Mouse (Mus musculus) liver, embryonic 12.5 days (tissue): ENCODE results near the gene Lhpp. TPM values are rescaled to one million over a fixed set of nuclear protein-coding genes. Genes with fewer than 3 reads are reported as not detected.

ENCODE experiments used
- ATAC-seq: fragments of 200-750 bp; cut with Nextera tagmentation; 2 replicates; pipeline ENCODE4 v1.8.0; 2017; ENCODE audit warnings: moderate number of reproducible peaks, mild to moderate bottlenecking, moderate library complexity
- H3K27ac ChIP-seq: fragments of 300-500 bp; sonication (generic); 2 replicates; pipeline ENCODE4 v1.5.1; 2016; ENCODE audit warnings: mild to moderate bottlenecking
- H3K27me3 ChIP-seq: fragments of 300-500 bp; sonication (generic); replicated peaks from 2 replicates; pipeline ENCODE4 v1.6.1; 2016; ENCODE audit warnings: mild to moderate bottlenecking, moderate library complexity
- H3K36me3 ChIP-seq: fragments of 300-500 bp; sonication (generic); 2 replicates; pipeline ENCODE4 v1.6.1; 2016; ENCODE audit warnings: mild to moderate bottlenecking, moderate library complexity
- H3K4me1 ChIP-seq: fragments of 300-500 bp; sonication (generic); 2 replicates; pipeline ENCODE4 v1.6.1; 2016
- H3K4me2 ChIP-seq: fragments of 300-500 bp; sonication (generic); 2 replicates; pipeline ENCODE4 v1.6.1; 2016; ENCODE audit warnings: mild to moderate bottlenecking, moderate library complexity
- H3K4me3 ChIP-seq: fragments of 300-500 bp; sonication (generic); 2 replicates; pipeline ENCODE4 v1.5.1; 2016; ENCODE audit warnings: mild to moderate bottlenecking, moderate library complexity
- H3K9ac ChIP-seq: fragments of 300-500 bp; sonication (generic); 2 replicates; pipeline ENCODE4 v1.6.1; 2016; ENCODE audit warnings: mild to moderate bottlenecking, moderate library complexity
- H3K9me3 ChIP-seq: fragments of 300-500 bp; sonication (generic); replicated peaks from 2 replicates; pipeline ENCODE4 v1.6.1; 2016; ENCODE audit warnings: mild to moderate bottlenecking, moderate library complexity
- WGBS: fragments of 180-500 bp; shearing (Covaris S2); methylation state at CpG from one replicate; pipeline ENCODE4 v1.1.7; 2016; ENCODE audit not compliant: insufficient replicate concordance; 5-methylcytosine and 5-hydroxymethylcytosine counted together
- polyA plus RNA-seq: library from polyadenylated mRNA; unstranded; fragments of >200 nt; fragmentation: Nextera tagmentation; extraction: Ambion mirVana; gene quantifications from 2 replicates; pipeline ENCODE4 v1.2.1, GENCODE M21; 2016

Lhpp gene
- polyA plus RNA-seq, 1 experiment from 2014 or later, result 9.2 TPM

DNA sequence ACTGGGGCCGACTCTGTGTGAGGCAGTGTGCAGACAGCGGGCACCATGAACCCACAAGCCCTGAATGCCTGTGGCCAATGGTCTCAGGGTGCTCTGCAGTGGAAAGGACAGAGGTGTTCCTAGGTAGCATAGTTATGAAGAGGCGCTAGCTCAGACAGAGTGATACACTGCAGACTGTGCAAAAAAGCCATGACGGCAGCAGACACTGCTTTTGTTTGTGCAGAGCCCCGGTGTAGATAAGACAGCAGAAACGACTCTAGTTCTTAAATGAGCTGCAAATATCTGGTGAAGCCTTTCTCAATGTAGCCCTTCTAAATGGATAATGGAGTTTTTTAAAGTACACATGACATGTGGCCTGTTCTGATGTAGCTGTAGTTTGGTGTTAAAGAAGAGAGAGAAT lies 129.4 kb downstream of the Lhpp start:
- 43% methylated on average over 6 of the region's 6 CpGs for WGBS
- Histone ChIP-seq H3K4me2 (peak overlapping the region; percentile 65), H3K4me1 (peaks cover 83% of the 10 kb centered on the region), H3K36me3 (peaks cover 61% of the 10 kb centered on the region), H3K27me3 (no peaks in the 10 kb centered on the region), H3K9me3 (no peaks in the 10 kb centered on the region), H3K9ac (peak overlapping the region; percentile 72), H3K27ac (peak overlapping the region; percentile 90), H3K4me3 (peak overlapping the region; percentile 40)
- ATAC-seq, result peak; percentile 44

DNA sequence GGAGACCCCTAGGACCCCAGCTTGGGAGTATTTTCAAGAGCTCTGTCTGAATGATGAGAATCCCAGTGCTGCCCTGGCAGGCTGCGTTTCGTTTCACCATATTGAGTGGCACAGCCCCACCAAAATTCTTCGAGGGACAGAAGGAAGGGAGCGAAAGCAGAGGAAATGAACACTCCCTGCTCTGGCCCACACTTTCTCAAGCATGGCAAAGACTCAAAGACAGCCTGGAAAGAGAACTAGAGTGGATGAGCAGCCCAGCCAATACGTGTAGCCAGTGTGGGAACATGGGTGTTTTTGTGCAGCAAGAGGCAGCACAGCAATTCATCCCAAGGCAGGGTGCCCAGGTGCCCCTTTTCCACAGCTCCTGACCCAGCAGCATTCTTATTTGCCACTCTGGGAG lies 132.5 kb downstream of the Lhpp start:
- no peak for ATAC-seq
- Histone ChIP-seq H3K4me3 (no peak overlapping the region), H3K9ac (no peak overlapping the region), H3K4me2 (no peak overlapping the region), H3K27ac (no peak overlapping the region), H3K9me3 (no peaks in the 10 kb centered on the region), H3K36me3 (peaks cover 67% of the 10 kb centered on the region), H3K27me3 (no peaks in the 10 kb centered on the region), H3K4me1 (peaks cover 64% of the 10 kb centered on the region)
- 81% methylated on average over 5 of the region's 5 CpGs for WGBS

- no peak overlapping the region for H3K4me2 ChIP-seq
- ATAC-seq, result no peak
- no peaks in the 10 kb centered on the region for H3K27me3 ChIP-seq
- H3K4me1 ChIP-seq, result peaks cover 32% of the 10 kb centered on the region
- H3K4me3 ChIP-seq, result no peak overlapping the region
- WGBS, result 78% methylated on average over 6 of the region's 6 CpGs
- H3K9me3 ChIP-seq, result no peaks in the 10 kb centered on the region
- H3K27ac ChIP-seq, result no peak overlapping the region
- H3K36me3 ChIP-seq, result peaks cover 79% of the 10 kb centered on the region
- no peak overlapping the region for H3K9ac ChIP-seq
Observed at GRCm38 (mm10) chr7:132747096-132747495, 136.7 kb downstream of the Lhpp start.

DNA sequence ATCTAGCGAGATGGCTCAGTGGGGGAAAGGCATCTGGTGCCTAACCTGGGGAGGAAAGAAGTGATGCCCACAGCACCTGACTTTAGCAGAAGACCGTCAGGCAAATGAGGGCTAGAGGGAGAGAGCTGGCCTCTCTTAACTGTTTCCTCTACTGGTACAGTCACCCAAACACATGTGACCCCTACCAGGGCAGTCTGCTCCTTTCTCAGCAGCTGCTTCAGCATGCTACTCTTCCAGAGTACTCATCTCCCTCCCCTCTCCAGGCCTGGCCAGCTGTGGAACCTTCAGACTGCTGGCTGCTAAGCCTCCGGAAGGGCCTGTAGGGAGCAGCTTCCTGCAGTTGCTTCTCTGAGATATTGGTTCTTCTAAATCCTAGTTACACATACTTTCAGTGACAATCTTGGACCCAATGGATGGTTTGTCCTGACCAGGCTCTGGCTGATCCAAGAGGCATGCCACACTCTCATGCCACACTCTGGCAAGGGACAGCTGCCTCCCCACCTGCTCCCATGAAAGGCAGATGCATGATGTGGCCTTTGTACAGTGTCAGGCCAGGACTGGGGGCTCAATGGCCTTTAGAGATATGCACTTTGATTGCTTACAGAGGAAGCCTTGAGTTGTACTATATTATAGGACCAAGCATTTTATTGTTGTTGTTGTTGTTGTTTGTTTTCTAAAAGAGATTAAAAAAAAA lies 137.8 kb downstream of the Lhpp start:
- Histone ChIP-seq H3K9me3 (no peaks in the 10 kb centered on the region), H3K4me3 (no peak overlapping the region), H3K36me3 (peaks cover 80% of the 10 kb centered on the region), H3K9ac (no peak overlapping the region), H3K27ac (no peak overlapping the region), H3K4me1 (peaks cover 21% of the 10 kb centered on the region; the same call in 1 of the 2 replicates), H3K27me3 (no peaks in the 10 kb centered on the region), H3K4me2 (no peak overlapping the region)
- 68% methylated on average over 3 of the region's 3 CpGs for WGBS
- ATAC-seq, result no peak; the same call in 1 of the 2 replicates

GRCm38 (mm10) chr7:132749504-132749903 lies 139.1 kb downstream of the Lhpp start:
- no peak overlapping the region for H3K27ac ChIP-seq
- no peak overlapping the region for H3K9ac ChIP-seq
- H3K4me2 ChIP-seq, result no peak overlapping the region
- H3K4me1 ChIP-seq, result peaks cover 33% of the 10 kb centered on the region
- H3K27me3 ChIP-seq, result no peaks in the 10 kb centered on the region
- H3K9me3 ChIP-seq, result no peaks in the 10 kb centered on the region
- 93% methylated on average over 11 of the region's 11 CpGs for WGBS
- no peak for ATAC-seq
- H3K36me3 ChIP-seq, result peaks cover 92% of the 10 kb centered on the region
- no peak overlapping the region for H3K4me3 ChIP-seq

- Histone ChIP-seq H3K9me3 (no peaks in the 10 kb centered on the region), H3K9ac (no peak overlapping the region), H3K4me1 (peaks cover 48% of the 10 kb centered on the region), H3K27me3 (no peaks in the 10 kb centered on the region), H3K4me2 (no peak overlapping the region), H3K36me3 (peaks cover 99% of the 10 kb centered on the region), H3K4me3 (no peak overlapping the region), H3K27ac (no peak overlapping the region)
- 75% methylated on average over 2 of the region's 2 CpGs for WGBS
- no peak for ATAC-seq
Observed at GRCm38 (mm10) chr7:132751716-132752115, 141.3 kb downstream of the Lhpp start.

DNA sequence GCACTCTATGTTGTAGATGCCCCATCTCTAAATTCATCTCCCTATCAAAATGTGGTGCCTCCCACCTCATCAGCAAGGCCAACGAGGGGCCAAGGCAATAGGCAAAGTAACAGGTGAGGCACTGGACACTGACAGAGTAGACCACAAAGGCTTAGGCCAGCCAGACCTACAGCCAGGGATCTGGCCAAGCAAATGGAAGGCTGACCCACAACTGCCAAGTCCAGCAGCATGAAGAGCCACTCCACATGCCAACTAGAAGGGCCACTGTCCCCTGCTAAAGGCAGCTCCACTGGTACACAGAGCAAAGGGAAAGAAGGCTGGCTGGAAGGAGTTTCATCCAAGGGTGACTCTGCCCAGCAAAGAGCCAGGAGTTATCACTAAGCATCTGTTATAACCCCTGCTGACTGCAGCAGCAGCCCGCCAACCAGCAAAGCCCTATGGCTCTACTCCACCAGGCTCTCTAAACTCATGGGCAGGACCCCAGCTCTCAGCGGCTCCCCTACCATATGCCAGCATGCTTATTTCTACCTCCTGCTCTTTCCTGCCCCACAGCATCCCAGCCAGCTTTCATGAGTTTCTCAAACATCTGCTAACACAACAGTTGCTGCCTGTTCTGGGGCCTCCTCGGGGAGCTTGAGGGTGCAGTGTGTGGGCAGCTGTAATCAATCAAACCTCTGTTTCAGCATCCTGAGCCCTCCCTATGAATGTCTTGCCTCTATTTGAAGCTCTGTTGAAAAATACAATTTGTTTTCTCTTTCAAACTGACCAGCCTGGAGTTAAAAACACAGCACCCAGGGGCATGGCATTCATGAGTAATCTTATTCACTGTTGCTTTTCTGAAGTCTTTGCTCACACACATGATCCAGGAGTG lies 143.3 kb downstream of the Lhpp start:
- Histone ChIP-seq H3K4me1 (peaks cover 45% of the 10 kb centered on the region), H3K27ac (no peak overlapping the region; the same call in 1 of the 2 replicates), H3K4me3 (no peak overlapping the region), H3K36me3 (peaks cover 100% of the 10 kb centered on the region), H3K27me3 (no peaks in the 10 kb centered on the region), H3K9me3 (no peaks in the 10 kb centered on the region), H3K9ac (no peak overlapping the region; the same call in 1 of the 2 replicates), H3K4me2 (no peak overlapping the region)
- ATAC-seq, result peak; percentile 35; the same call in 1 of the 2 replicates
- 69% methylated on average over 4 of the region's 4 CpGs for WGBS

GRCm38 (mm10) chr7:132754389-132754750 lies 143.9 kb downstream of the Lhpp start:
- no peaks in the 10 kb centered on the region for H3K9me3 ChIP-seq
- WGBS, result 82% methylated on average over 3 of the region's 3 CpGs
- H3K4me1 ChIP-seq, result peaks cover 45% of the 10 kb centered on the region
- H3K4me3 ChIP-seq, result no peak overlapping the region
- H3K36me3 ChIP-seq, result peaks cover 100% of the 10 kb centered on the region
- ATAC-seq, result no peak
- H3K27me3 ChIP-seq, result no peaks in the 10 kb centered on the region
- H3K9ac ChIP-seq, result no peak overlapping the region
- H3K27ac ChIP-seq, result peak overlapping the region; percentile 45; the same call in 1 of the 2 replicates
- H3K4me2 ChIP-seq, result no peak overlapping the region

Other genes with a start within 250 kb of the Lhpp start
- gene Oat, start 34.2 kb upstream of the Lhpp start, polyA plus RNA-seq, result 94.4 and 96.9 TPM in 2 replicates
- gene Nkx1-2, start 11.0 kb upstream of the Lhpp start, polyA plus RNA-seq, result not detected in 2 replicates
- 27.2 and 28.8 TPM in 2 replicates for gene Fam53b, start 203.2 kb downstream of the Lhpp start, polyA plus RNA-seq
- gene Eef1akmt2, start 242.0 kb downstream of the Lhpp start, polyA plus RNA-seq, result 29.6 and 31.4 TPM in 2 replicates
- gene Abraxas2, start 248.6 kb downstream of the Lhpp start, polyA plus RNA-seq, result 17.7 and 18.1 TPM in 2 replicates